Mouse (Mus musculus) cortical plate, adult 2 months (tissue): ENCODE results near the gene Kpna2. TPM values are rescaled to one million over a fixed set of nuclear protein-coding genes. Genes with fewer than 3 reads are reported as not detected.

Experiments used
- H3K27ac ChIP-seq: fragments of 200-500 bp; 2 replicates; pipeline ENCODE4 v1.5.1; 2012; ENCODE audit warnings: low read length, control low read depth, inconsistent platforms; ENCODE audit not compliant: insufficient read depth
- H3K4me1 ChIP-seq: fragments of 200-500 bp; 2 replicates; pipeline ENCODE4 v1.6.1; 2011; ENCODE audit warnings: low read length; ENCODE audit not compliant: control insufficient read depth, insufficient read depth
- H3K4me3 ChIP-seq: fragments of 200-500 bp; 2 replicates; pipeline ENCODE4 v1.5.1; 2011; ENCODE audit warnings: mild to moderate bottlenecking, low read length, control low read depth; ENCODE audit not compliant: insufficient read depth
- CTCF ChIP-seq: fragments of 200-500 bp; IDR thresholded peaks from 2 replicates; pipeline ENCODE4 v1.5.1; 2011; ENCODE audit warnings: mild to moderate bottlenecking, control low read depth, low read length; ENCODE audit not compliant: insufficient read depth; ENCODE audit errors: extremely low read depth
- POLR2A ChIP-seq: fragments of 200-500 bp; IDR thresholded peaks from 2 replicates; pipeline ENCODE4 v1.6.1; 2011; ENCODE audit warnings: mild to moderate bottlenecking, low read length, control low read depth; ENCODE audit not compliant: insufficient read depth; ENCODE audit errors: extremely low read depth
- polyA plus RNA-seq: library from polyadenylated mRNA; depleted of rRNA; stranded (reverse); fragments of >200 nt; gene quantifications from 2 replicates; pipeline ENCODE4 v1.2.3, GENCODE M21; 2012; rRNA removed

Kpna2 gene
- polyA plus RNA-seq: 30.6 and 32.4 TPM in 2 replicates

DNA sequence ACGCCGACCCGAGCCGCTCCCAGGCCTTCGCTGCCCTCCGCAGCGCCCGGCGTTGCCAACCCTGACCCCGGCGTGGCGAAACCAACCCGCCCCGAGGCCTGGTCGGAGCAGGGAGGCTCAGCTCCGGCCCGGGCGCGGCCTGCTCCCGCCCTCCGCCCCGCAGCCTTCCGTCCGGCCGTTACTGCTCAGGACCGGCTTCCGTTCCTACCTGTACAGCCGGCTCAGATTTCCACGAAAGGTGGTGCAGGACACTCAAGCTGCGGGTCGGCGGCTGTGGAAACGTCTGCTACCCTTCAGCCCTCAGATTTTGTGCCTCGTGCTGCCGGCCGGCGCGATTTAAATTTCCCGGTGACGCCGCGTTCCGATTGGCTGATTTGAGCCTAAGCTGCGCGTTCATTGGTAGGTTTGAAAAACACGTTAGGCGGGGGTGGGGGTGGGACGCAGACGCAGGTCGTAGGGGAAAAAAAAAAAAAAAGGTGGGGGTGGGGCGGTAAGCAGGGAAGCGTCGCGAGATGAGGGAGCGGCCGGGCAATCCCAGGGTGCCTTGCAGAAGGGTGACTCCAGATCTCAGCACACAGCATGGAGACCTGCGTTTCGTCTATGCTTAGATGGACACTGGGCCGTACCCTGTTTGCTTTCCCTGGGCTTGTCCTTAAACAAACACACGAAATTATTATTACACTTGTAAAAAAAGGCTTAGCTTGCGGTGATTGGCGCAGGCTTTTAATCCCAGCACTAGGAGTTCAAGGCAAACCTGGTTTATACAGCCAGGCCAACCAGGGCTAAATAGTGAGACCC is at the start of gene Kpna2:
Kpna2 (minus strand) TSS at position 391 of the 798 bp plus-strand sequence.
- Histone ChIP-seq H3K27ac (peak within 1 kb of the TSS; percentile 79; the same call in 1 of the 2 replicates), H3K4me3 (peak within 1 kb of the TSS; percentile 71), H3K4me1 (0 out of 2 replicates have a peak, but pooled peaks cover 1% of the 10 kb centered on the region)
- TF ChIP-seq CTCF: no peak
- TF ChIP-seq POLR2A: peak; percentile 97

GRCm38 (mm10) chr11:107046766-107047620 is 47.7 kb upstream of the Kpna2 start:
- Histone ChIP-seq H3K4me1 (peaks cover 2% of the 10 kb centered on the region; the same call in 1 of the 2 replicates), H3K4me3 (no peak overlapping the region), H3K27ac (0 out of 2 replicates have a peak overlapping the region, but pooled peaks have one; percentile 42)
- TF ChIP-seq CTCF (no peak), POLR2A (no peak)

DNA sequence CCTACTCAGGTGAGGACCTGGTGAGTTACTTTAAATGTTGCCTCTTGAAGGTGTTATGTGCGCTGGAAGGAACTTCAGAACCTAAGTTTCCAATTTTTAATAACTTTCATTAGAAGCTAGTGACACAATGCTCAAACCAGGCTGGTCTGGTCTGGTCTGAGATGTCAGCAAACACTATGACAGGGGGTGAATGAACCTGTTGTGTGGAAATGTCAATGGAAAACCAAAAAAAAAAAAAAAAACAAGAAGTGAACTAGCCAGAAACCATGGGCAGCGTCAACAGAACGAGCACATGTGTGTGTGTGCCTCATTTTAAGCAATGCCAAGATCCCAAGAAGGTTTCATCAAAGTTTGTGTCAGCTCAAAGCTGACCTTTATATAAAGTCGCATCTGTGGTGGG is 46.2 kb upstream of the Kpna2 start:
- TF ChIP-seq CTCF: no peak
- TF ChIP-seq POLR2A: no peak
- peaks cover 2% of the 10 kb centered on the region; the same call in 1 of the 2 replicates for H3K4me1 ChIP-seq
- H3K4me3 ChIP-seq: no peak overlapping the region
- H3K27ac ChIP-seq: no peak overlapping the region

- TF ChIP-seq CTCF (peak; percentile 58), POLR2A (no peak)
- H3K27ac ChIP-seq: no peak overlapping the region
- H3K4me3 ChIP-seq: no peak overlapping the region
- H3K4me1 ChIP-seq: peaks cover 2% of the 10 kb centered on the region; the same call in 1 of the 2 replicates
Measured at GRCm38 (mm10) chr11:107044321-107044720, 45.0 kb upstream of the Kpna2 start.

DNA sequence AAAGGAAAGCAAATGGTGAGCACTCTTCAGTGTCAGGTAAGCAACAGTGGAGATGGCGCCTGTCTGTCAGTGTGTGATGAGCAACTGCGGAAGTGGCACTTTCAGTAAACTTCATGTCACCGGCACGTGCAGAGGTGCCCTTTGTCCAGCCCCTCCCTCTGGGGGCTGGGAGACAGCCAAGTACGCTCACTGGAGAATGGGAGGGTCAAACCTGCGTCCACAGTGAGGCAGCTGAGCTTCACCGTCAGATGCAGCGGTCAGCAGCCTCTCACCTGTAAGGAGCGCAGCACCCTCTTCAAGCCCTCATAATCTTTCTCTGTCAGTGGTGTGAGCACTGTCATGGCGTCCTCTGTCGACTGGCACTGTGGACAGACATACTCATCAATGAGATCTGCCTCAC is 44.0 kb upstream of the Kpna2 start:
- H3K4me1 ChIP-seq: peaks cover 2% of the 10 kb centered on the region; the same call in 1 of the 2 replicates
- H3K4me3 ChIP-seq: no peak overlapping the region
- no peak overlapping the region for H3K27ac ChIP-seq
- TF ChIP-seq POLR2A (no peak), CTCF (no peak)

GRCm38 (mm10) chr11:107041396-107041795 is 42.1 kb upstream of the Kpna2 start:
- Histone ChIP-seq H3K4me3 (no peak overlapping the region), H3K4me1 (peaks cover 2% of the 10 kb centered on the region; the same call in 1 of the 2 replicates), H3K27ac (no peak overlapping the region)
- TF ChIP-seq CTCF (no peak), POLR2A (no peak)

DNA sequence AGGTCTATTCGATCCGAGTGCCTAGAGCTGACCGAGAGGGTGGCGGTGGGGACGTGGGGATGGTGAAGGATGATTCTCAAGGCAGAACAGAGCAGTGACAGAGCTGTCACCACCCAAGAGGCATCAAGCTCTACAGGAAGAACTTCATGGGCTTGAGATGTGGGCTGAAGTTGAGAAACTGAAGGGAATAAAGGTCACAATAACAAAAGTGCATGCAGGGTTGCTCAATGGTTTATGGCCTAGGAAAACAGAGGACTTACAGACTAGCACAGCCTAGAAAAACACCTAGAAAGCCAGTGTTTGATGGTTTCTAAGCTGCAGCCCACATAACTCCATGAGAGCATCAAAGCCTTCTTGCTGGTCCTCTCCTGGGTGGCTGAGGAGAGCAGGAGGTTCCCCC is 40.1 kb upstream of the Kpna2 start:
- no peak for TF ChIP-seq POLR2A
- no peak for TF ChIP-seq CTCF
- no peaks in the 10 kb centered on the region; the same call in 1 of the 2 replicates for H3K4me1 ChIP-seq

DNA sequence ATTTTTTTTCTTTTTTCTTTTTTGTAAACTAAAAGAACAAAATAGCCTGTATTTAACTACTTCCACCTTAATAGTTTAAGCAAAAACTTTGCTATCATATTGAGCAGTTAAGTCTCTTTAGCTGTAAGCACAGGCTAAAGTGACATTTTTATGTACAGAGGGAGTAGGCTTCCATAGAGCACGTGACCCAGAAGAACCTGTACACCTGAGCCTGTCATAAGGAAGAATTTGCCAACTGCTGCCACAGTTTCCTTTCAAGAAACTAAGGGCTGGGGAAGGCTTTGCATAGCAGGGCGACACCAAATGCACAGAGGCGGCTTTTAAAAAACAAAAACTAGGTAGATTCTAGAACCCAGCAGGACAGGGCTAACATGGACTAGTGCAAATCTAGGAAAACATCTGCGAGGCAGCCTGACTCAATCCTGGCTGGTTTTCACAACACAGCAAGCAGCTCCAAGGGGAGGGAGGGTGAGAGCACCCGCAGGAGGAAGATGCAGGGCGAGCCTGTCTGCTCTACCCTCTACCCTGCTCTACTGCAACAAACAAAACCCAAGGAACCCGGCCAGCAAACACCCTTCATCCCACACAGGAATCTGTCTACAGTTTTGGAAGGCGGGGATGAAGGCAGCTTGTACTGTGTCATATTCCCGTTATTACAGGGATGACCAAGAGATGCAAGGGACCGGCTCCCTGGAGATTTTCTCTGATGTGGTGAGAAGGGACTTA is 34.9 kb upstream of the Kpna2 start:
- H3K27ac ChIP-seq: no peak overlapping the region
- no peak overlapping the region for H3K4me3 ChIP-seq
- TF ChIP-seq POLR2A (no peak), CTCF (no peak)
- no peaks in the 10 kb centered on the region for H3K4me1 ChIP-seq

More for the DNA sequence above, 40.1 kb upstream of the Kpna2 start:
- no peak overlapping the region for H3K27ac ChIP-seq
- no peak overlapping the region for H3K4me3 ChIP-seq

- Histone ChIP-seq H3K4me1 (no peaks in the 10 kb centered on the region), H3K4me3 (no peak overlapping the region), H3K27ac (no peak overlapping the region)
- TF ChIP-seq POLR2A: no peak
- TF ChIP-seq CTCF: no peak
Measured at GRCm38 (mm10) chr11:107031635-107032034, 32.3 kb upstream of the Kpna2 start.
